Mouse (Mus musculus) C2C12 (cell line): Measurements from ENCODE around the gene Olfr750. TPM values are rescaled to one million over a fixed set of nuclear protein-coding genes. Genes with fewer than 3 reads are reported as not detected.

Experiments
- H3K27me3 ChIP-seq: one replicate; pipeline ENCODE4 v1.6.1; 2011; ENCODE audit not compliant: control insufficient read depth, insufficient read depth, insufficient read length
- H3K36me3 ChIP-seq: one replicate; pipeline ENCODE4 v1.6.1; 2011; ENCODE audit not compliant: control insufficient read depth, insufficient read depth
- H3K4me3 ChIP-seq: one replicate; pipeline ENCODE4 v1.5.1; 2011; ENCODE audit warnings: mild to moderate bottlenecking, control low read depth; ENCODE audit not compliant: poor library complexity, insufficient read depth, severe bottlenecking
- H3K79me2 ChIP-seq: one replicate; pipeline ENCODE4 v1.6.1; 2011; ENCODE audit not compliant: control insufficient read depth, insufficient read depth
- H3K79me3 ChIP-seq: one replicate; pipeline ENCODE4 v1.6.1; 2011; ENCODE audit warnings: low read depth, control low read depth
- H3ac ChIP-seq: one replicate; pipeline ENCODE3; 2011; ENCODE audit warnings: low read depth; ENCODE audit not compliant: control insufficient read depth, insufficient read length
- CEBPB ChIP-seq: IDR thresholded peaks from one replicate; pipeline ENCODE4 v1.6.1; 2011; ENCODE audit warnings: low read depth, mild to moderate bottlenecking, control low read depth, moderate library complexity
- CTCF ChIP-seq: IDR thresholded peaks from one replicate; pipeline ENCODE4 v1.5.1; 2011; ENCODE audit not compliant: control insufficient read depth, insufficient read depth, insufficient read length
- FOSL1 ChIP-seq: IDR thresholded peaks from one replicate; pipeline ENCODE4 v1.8.0; 2011; ENCODE audit warnings: mild to moderate bottlenecking, low read length; ENCODE audit not compliant: poor library complexity, insufficient read depth, severe bottlenecking
- MAX ChIP-seq: IDR thresholded peaks from one replicate; pipeline ENCODE4 v1.6.1; 2011; ENCODE audit warnings: mild to moderate bottlenecking, control low read depth
- MYOD1 ChIP-seq: IDR thresholded peaks from one replicate; pipeline ENCODE4 v1.6.1; 2011; ENCODE audit warnings: low read depth; ENCODE audit not compliant: control insufficient read depth, insufficient read length
- MYOG ChIP-seq: IDR thresholded peaks from one replicate; pipeline ENCODE4 v1.6.1; 2011; ENCODE audit not compliant: control insufficient read depth, insufficient read length; ENCODE audit errors: extremely low read depth
- USF1 ChIP-seq: IDR thresholded peaks from one replicate; pipeline ENCODE4 v1.6.1; 2011; ENCODE audit warnings: low read depth, mild to moderate bottlenecking, control low read depth, moderate library complexity
- polyA plus RNA-seq: library from polyadenylated mRNA; unstranded; fragments of >200 nt; fragmentation: generic; extraction: Trizol; gene quantifications from one replicate; pipeline ENCODE4 v1.2.1, GENCODE M21; 2012; ENCODE audit warnings: missing spikeins

Gene Olfr750
- polyA plus RNA-seq, 1 experiment, result not detected

- Histone ChIP-seq H3K36me3 (no peaks in the 10 kb centered on the region), H3K79me3 (no peaks in the 10 kb centered on the region), H3K27me3 (no peaks in the 10 kb centered on the region), H3ac (no peak within 1 kb of the TSS), H3K79me2 (no peaks in the 10 kb centered on the region), H3K4me3 (no peak within 1 kb of the TSS)
- TF ChIP-seq CTCF (no peak), CEBPB (no peak), MAX (no peak), MYOD1 (no peak), MYOG (no peak), FOSL1 (no peak), USF1 (no peak)
Observed at GRCm38 (mm10) chr14:51050063-51050462, 24.2 kb downstream of the Olfr750 start, which contains the start of gene Rnase11. TSS of gene Rnase11 (minus strand) at chr14:51050163.

- H3ac ChIP-seq, result no peak overlapping the region
Observed at GRCm38 (mm10) chr14:51047846-51048245, 26.4 kb downstream of the Olfr750 start.

GRCm38 (mm10) chr14:51041769-51042168 is 32.5 kb downstream of the Olfr750 start, which contains the start of gene Rnase9:
TSS of gene Rnase9 (minus strand) at chr14:51041869.
- no peak within 1 kb of the TSS for H3K4me3 ChIP-seq
- H3ac ChIP-seq, result no peak within 1 kb of the TSS
- no peaks in the 10 kb centered on the region for H3K36me3 ChIP-seq
- H3K27me3 ChIP-seq, result no peaks in the 10 kb centered on the region
- no peaks in the 10 kb centered on the region for H3K79me2 ChIP-seq
- no peak for TF ChIP-seq MYOD1
- TF ChIP-seq CEBPB, result no peak
- no peak for TF ChIP-seq CTCF
- TF ChIP-seq MYOG, result no peak
- TF ChIP-seq USF1, result no peak
- no peak for TF ChIP-seq FOSL1
- no peak for TF ChIP-seq MAX
- H3K79me3 ChIP-seq, result no peaks in the 10 kb centered on the region

More at GRCm38 (mm10) chr14:51047846-51048245, 26.4 kb downstream of the Olfr750 start:
- Histone ChIP-seq H3K27me3 (no peaks in the 10 kb centered on the region), H3K36me3 (no peaks in the 10 kb centered on the region), H3K79me3 (no peaks in the 10 kb centered on the region), H3K4me3 (no peak overlapping the region), H3K79me2 (no peaks in the 10 kb centered on the region)
- TF ChIP-seq FOSL1 (no peak), CTCF (no peak)

GRCm38 (mm10) chr14:51036214-51036613 is 38.0 kb downstream of the Olfr750 start:
- Histone ChIP-seq H3K4me3 (no peak overlapping the region), H3K36me3 (no peaks in the 10 kb centered on the region), H3K79me2 (no peaks in the 10 kb centered on the region), H3K27me3 (no peaks in the 10 kb centered on the region), H3K79me3 (no peaks in the 10 kb centered on the region), H3ac (no peak overlapping the region)
- TF ChIP-seq CEBPB, result no peak
- TF ChIP-seq MYOD1, result peak; percentile 86

- H3K79me2 ChIP-seq, result no peaks in the 10 kb centered on the region
- TF ChIP-seq FOSL1 (no peak), CEBPB (no peak), USF1 (no peak), MYOG (no peak), MAX (no peak), MYOD1 (no peak)
- H3K4me3 ChIP-seq, result no peak overlapping the region
- H3ac ChIP-seq, result no peak overlapping the region
- H3K27me3 ChIP-seq, result no peaks in the 10 kb centered on the region
- no peaks in the 10 kb centered on the region for H3K79me3 ChIP-seq
- H3K36me3 ChIP-seq, result no peaks in the 10 kb centered on the region
Observed at GRCm38 (mm10) chr14:51035206-51035605, 39.0 kb downstream of the Olfr750 start.

GRCm38 (mm10) chr14:51027387-51028155 is 46.7 kb downstream of the Olfr750 start:
- no peaks in the 10 kb centered on the region for H3K79me3 ChIP-seq
- no peaks in the 10 kb centered on the region for H3K79me2 ChIP-seq
- no peaks in the 10 kb centered on the region for H3K27me3 ChIP-seq
- H3K4me3 ChIP-seq, result no peak overlapping the region
- TF ChIP-seq CTCF, result no peak
- no peak for TF ChIP-seq MYOG
- no peak for TF ChIP-seq MYOD1
- TF ChIP-seq USF1, result no peak
- no peak for TF ChIP-seq CEBPB
- no peak for TF ChIP-seq MAX
- no peak for TF ChIP-seq FOSL1
- H3ac ChIP-seq, result no peak overlapping the region
- H3K36me3 ChIP-seq, result no peaks in the 10 kb centered on the region
